Mouse (Mus musculus): Measurements from ENCODE around the gene Echdc2. TPM values are rescaled to one million over a fixed set of nuclear protein-coding genes. Genes with fewer than 3 reads are reported as not detected.

The Echdc2 gene
- total and polyA plus RNA-seq, 3 experiments, result 45.5 to 54.3 (median 51.1) TPM

DNA sequence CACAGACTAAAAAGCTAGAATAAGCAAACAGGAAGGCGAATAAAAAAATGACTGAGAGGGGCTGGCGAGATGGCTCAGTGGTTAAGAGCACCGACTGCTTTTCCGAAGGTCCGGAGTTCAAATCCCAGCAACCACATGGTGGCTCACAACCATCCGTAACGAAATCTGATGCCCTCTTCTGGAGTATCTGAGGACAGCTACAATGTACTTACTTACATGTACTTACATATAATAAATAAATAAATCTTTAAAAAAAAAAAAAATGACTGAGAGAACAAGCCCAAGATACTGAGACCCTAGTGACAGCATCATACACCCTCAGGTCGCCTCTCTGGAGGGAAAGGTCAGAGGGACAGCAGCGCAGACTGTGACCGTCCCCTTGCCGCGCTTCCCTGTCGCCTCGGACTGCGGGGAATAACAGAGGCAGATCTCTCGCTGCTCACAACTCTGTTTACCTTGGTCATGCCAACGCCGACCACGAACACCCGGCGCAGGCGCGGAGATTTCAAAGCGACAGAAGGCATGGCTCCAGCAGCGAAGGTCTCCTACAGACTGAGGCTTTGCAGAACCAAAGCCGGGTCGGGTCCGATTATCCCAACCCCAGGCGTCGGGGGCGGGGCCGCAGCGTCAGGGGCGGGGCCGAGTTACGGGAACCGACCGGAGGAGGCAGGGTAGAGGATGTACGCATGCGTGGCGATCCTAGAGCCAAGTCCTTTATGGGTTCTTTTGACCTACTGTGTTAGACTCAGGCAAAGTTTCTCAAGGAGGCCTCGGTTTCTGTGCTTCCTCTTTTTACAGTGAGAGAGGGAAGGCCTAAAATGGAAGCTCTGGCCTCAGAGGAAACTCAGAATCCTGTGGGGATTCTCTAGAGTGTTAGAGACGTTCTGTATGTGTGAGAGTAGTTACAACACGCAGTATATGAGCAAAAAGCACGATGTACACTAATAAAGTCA is 47.0 kb upstream of the Echdc2 start (continued):
- TF ChIP-seq NRF1 (IDR thresholded peaks at IDR 0.05; ENCODE audit: low read depth, low read length) (peak; percentile 89), ZMIZ1 (IDR thresholded peaks at IDR 0.05; ENCODE audit: low read depth, low read length) (peak; percentile 67; the same call in 1 of the 2 replicates), BHLHE40 (IDR thresholded peaks at IDR 0.05; ENCODE audit: low read depth, low read length) (peak; percentile 7; the same call in 1 of the 2 replicates), EP300 (IDR thresholded peaks at IDR 0.05; ENCODE audit: low read length) (peak; percentile 35; the same call in 1 of the 2 replicates), GABPA (IDR thresholded peaks at IDR 0.05; ENCODE audit: insufficient replicate concordance, low read depth, low read length) (no peak), ZC3H11A (IDR thresholded peaks at IDR 0.05; ENCODE audit: low read depth, low read length) (no peak), CHD1 (IDR thresholded peaks at IDR 0.05; ENCODE audit: low read depth, low read length) (no peak; the same call in 1 of the 2 replicates), POLR2AphosphoS2 (IDR thresholded peaks at IDR 0.05; ENCODE audit: low read depth, low read length) (peak; percentile 63; the same call in 1 of the 2 replicates), MAFK (IDR thresholded peaks at IDR 0.05; ENCODE audit: insufficient replicate concordance, low read length) (no peak), KAT2A (IDR thresholded peaks at IDR 0.05; ENCODE audit: insufficient replicate concordance, low read length) (no peak), USF2 (conservative IDR thresholded peaks at IDR 0.05; ENCODE audit: low read depth, low read length) (no peak), HCFC1 (IDR thresholded peaks at IDR 0.05; ENCODE audit: low read depth, low read length) (0 out of 2 replicates have a peak, but pooled peaks have one; percentile 28), RCOR1 (conservative IDR thresholded peaks at IDR 0.05; ENCODE audit: low read depth, low read length) (no peak), ELF1 (IDR thresholded peaks at IDR 0.05; ENCODE audit: low read depth, low read length) (peak; percentile 40; the same call in 1 of the 2 replicates), ZNF384 (IDR thresholded peaks at IDR 0.05; ENCODE audit: low read depth, low read length) (no peak), TBP (conservative IDR thresholded peaks at IDR 0.05; ENCODE audit: low read depth, low read length) (peak; percentile 79), MEF2A (IDR thresholded peaks at IDR 0.05; ENCODE audit: borderline replicate concordance, low read depth, low read length) (peak; percentile 26; the same call in 1 of the 2 replicates), JUN (IDR thresholded peaks at IDR 0.05; ENCODE audit: insufficient read depth, low read depth, low read length) (no peak)

DNA sequence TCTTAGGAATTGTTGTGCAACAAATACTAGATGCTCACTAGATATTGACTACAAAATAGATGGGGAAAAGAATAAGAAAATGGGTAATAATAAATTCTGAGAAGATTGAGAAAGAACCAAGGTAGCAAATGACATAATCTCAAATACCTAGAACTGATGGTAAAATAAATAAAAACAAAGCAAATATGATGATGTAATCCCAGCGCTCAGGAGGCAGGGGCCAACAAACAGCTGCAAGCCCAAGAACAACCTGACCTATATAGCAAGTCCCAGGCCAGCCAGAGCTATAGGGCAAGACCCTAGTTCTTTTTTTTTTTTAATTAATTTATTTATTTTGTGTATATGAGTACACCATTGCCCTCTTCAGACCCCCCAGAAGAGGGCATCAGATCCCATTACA is 41.1 kb upstream of the Echdc2 start:
- TF ChIP-seq CTCF (conservative IDR thresholded peaks at IDR 0.05 in 1 of 2, IDR thresholded peaks at IDR 0.05 in 1 of 2; ENCODE audit: low read depth in 2 of 2, low read length in 2 of 2) (no peak), CHD1 (IDR thresholded peaks at IDR 0.05; ENCODE audit: low read depth, low read length) (no peak), NELFE (IDR thresholded peaks at IDR 0.05; ENCODE audit: low read depth, low read length) (no peak), MAX (IDR thresholded peaks at IDR 0.05; ENCODE audit: low read length) (no peak), ETS1 (conservative IDR thresholded peaks at IDR 0.05; ENCODE audit: low read depth, low read length) (no peak), RAD21 (IDR thresholded peaks at IDR 0.05; ENCODE audit: low read depth, low read length) (no peak), HCFC1 (IDR thresholded peaks at IDR 0.05; ENCODE audit: low read depth, low read length) (no peak), USF1 (IDR thresholded peaks at IDR 0.05; ENCODE audit: low read depth, low read length) (no peak), NRF1 (IDR thresholded peaks at IDR 0.05; ENCODE audit: low read depth, low read length) (no peak), USF2 (conservative IDR thresholded peaks at IDR 0.05; ENCODE audit: low read depth, low read length) (no peak), TCF12 (IDR thresholded peaks at IDR 0.05; ENCODE audit: low read depth, low read length) (no peak), POLR2A (IDR thresholded peaks at IDR 0.05; ENCODE audit: low read depth, low read length) (no peak), RCOR1 (conservative IDR thresholded peaks at IDR 0.05; ENCODE audit: low read depth, low read length) (no peak)
- Histone ChIP-seq H3K79me2 (replicated peaks; ENCODE audit: control insufficient read depth, extremely low read depth, insufficient read depth, poor library complexity, severe bottlenecking) (no peaks in the 10 kb centered on the region), H3K9me3 (replicated peaks; ENCODE audit: low read length) (peaks cover 2% of the 10 kb centered on the region), H3K4me3 (replicated peaks in 1 of 3; ENCODE audit: low read depth in 2 of 3, low read length in 2 of 3, poor library complexity in 1 of 3) (no peak overlapping the region), H3K27me3 (replicated peaks) (no peaks in the 10 kb centered on the region), H3K4me1 (ENCODE audit: control insufficient read depth in 1 of 2, insufficient read depth in 2 of 2) (no peaks in the 10 kb centered on the region), H3K36me3 (replicated peaks in 1 of 2; ENCODE audit: control insufficient read depth in 1 of 2, insufficient read depth in 1 of 2, low read length in 1 of 2) (no peaks in the 10 kb centered on the region), H3K27ac (ENCODE audit: insufficient read depth, low read depth) (no peak overlapping the region), H3K4me2 (ENCODE audit: insufficient read depth, low read depth, poor library complexity, severe bottlenecking) (no peak overlapping the region), H3K9ac (ENCODE audit: insufficient read depth, low read depth) (no peak overlapping the region)
- DNase-seq (ENCODE audit: extremely low read depth), result no peak
- dilution Hi-C loops (cut with MboI; ENCODE audit: extremely low pct_ligation_motif_present, extremely low pct_unique_long_range_greater_than_20kb, low sequenced_read_pairs), result no loop called here
- in situ Hi-C loops (cut with MboI; ENCODE audit: low pct_ligation_motif_present, low pct_unique_long_range_greater_than_20kb, low sequenced_read_pairs), result no loop called here

All from CH12.LX (cell line).